Mouse (Mus musculus) intestine, embryonic 14.5 days (tissue): ENCODE measurements around the gene Slc38a3. TPM values are rescaled to one million over a fixed set of nuclear protein-coding genes. Genes with fewer than 3 reads are reported as not detected.

Experiments used
- ATAC-seq: fragments of 200-750 bp; cut with Nextera tagmentation; replicated peaks from 2 replicates; pipeline ENCODE4 v1.8.0; 2017; ENCODE audit warnings: low read depth, moderate number of reproducible peaks, moderate TSS enrichment, moderate library complexity; ENCODE audit not compliant: low FRiP score, low TSS enrichment
- DNase-seq: peaks from one replicate; pipeline ENCODE4 v3.0.0-alpha.2; 2018; ENCODE audit warnings: low spot score
- H3K27ac ChIP-seq: fragments of 300-500 bp; sonication (generic); 2 replicates; pipeline ENCODE4 v1.5.1; 2014; ENCODE audit warnings: low read depth, mild to moderate bottlenecking, control low read depth
- H3K27me3 ChIP-seq: fragments of 300-500 bp; sonication (generic); replicated peaks from 2 replicates; pipeline ENCODE4 v1.6.1; 2014; ENCODE audit warnings: low read length, control low read depth; ENCODE audit not compliant: control insufficient read depth, insufficient read depth
- H3K36me3 ChIP-seq: fragments of 300-500 bp; sonication (generic); 2 replicates; pipeline ENCODE4 v1.6.1; 2014; ENCODE audit warnings: low read length, control low read depth; ENCODE audit not compliant: control insufficient read depth, insufficient read depth
- H3K4me1 ChIP-seq: fragments of 300-500 bp; sonication (generic); replicated peaks from 2 replicates; pipeline ENCODE4 v1.6.1; 2014; ENCODE audit warnings: low read length, control low read depth, mixed read lengths; ENCODE audit not compliant: control insufficient read depth, insufficient read depth
- H3K4me2 ChIP-seq: fragments of 300-500 bp; sonication (generic); 2 replicates; pipeline ENCODE4 v1.6.1; 2014; ENCODE audit warnings: low read length
- H3K4me3 ChIP-seq: fragments of 300-500 bp; sonication (generic); 2 replicates; pipeline ENCODE4 v1.5.1; 2014; ENCODE audit warnings: low read depth, low read length, control low read depth, mixed read lengths
- H3K9ac ChIP-seq: fragments of 300-500 bp; sonication (generic); 2 replicates; pipeline ENCODE4 v1.6.1; 2014; ENCODE audit warnings: mild to moderate bottlenecking, low read length
- H3K9me3 ChIP-seq: fragments of 300-500 bp; sonication (generic); 2 replicates; pipeline ENCODE4 v1.6.1; 2016; ENCODE audit warnings: low read length, control low read depth; ENCODE audit not compliant: control insufficient read depth
- WGBS: fragments of 180-500 bp; shearing (Covaris S2); extraction: QIAGEN DNeasy Blood & Tissue Kit; methylation state at CpG from one replicate; pipeline ENCODE4 v1.1.7; 2014; 5-methylcytosine and 5-hydroxymethylcytosine counted together
- polyA plus RNA-seq: library from polyadenylated mRNA; unstranded; fragments of >200 nt; fragmentation: Nextera tagmentation; extraction: Ambion mirVana; gene quantifications from 2 replicates; pipeline ENCODE4 v1.2.1, GENCODE M21; 2014

The Slc38a3 gene
- polyA plus RNA-seq, 1 experiment from 2014 or later: 9.3 TPM

- Histone ChIP-seq H3K4me3 (no peak overlapping the region), H3K4me2 (no peak overlapping the region), H3K9ac (no peak overlapping the region), H3K27me3 (no peaks in the 10 kb centered on the region), H3K27ac (no peak overlapping the region), H3K36me3 (no peaks in the 10 kb centered on the region), H3K9me3 (no peaks in the 10 kb centered on the region), H3K4me1 (0 out of 2 replicates have a peak, but pooled peaks cover 9% of the 10 kb centered on the region)
- 71% methylated on average over 2 of the region's 2 CpGs for WGBS
- DNase-seq: no peak
- no peak for ATAC-seq
These were observed 15.9 kb downstream of the Slc38a3 start for GRCm38 (mm10) chr9:107653474-107653873.

- WGBS: 32% methylated on average over 12 of the region's 12 CpGs
- H3K9ac ChIP-seq: no peak overlapping the region
These were observed 18.4 kb downstream of the Slc38a3 start for GRCm38 (mm10) chr9:107650708-107651481.

DNA sequence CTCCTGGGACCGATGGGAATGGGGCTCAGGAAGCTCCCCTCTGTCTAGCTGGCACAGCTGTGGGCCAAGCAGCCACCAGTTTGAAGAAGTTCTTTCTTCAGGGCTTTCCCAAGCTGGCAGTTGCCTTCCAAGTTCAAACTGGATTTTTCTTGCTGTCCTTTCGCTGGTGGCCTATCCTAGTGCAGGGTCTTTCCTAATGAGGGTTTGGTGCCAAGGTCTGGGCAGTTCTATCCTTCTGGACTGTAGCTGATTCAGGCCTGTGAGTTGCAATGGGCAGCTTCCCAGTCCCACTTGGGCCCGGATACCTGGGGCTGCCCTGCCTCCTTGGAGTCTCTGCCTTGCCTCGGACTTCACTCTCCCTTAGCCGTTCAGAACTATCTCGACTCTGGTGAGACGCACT is 19.1 kb downstream of the Slc38a3 start:
- H3K27ac ChIP-seq: no peak overlapping the region
- 0 out of 2 replicates have a peak, but pooled peaks cover 6% of the 10 kb centered on the region for H3K4me1 ChIP-seq
- H3K4me3 ChIP-seq: no peak overlapping the region
- ATAC-seq (no peak), DNase-seq (no peak)
- H3K27me3 ChIP-seq: no peaks in the 10 kb centered on the region
- no peak overlapping the region for H3K9ac ChIP-seq
- 64% methylated on average over 7 of the region's 7 CpGs for WGBS
- no peaks in the 10 kb centered on the region for H3K9me3 ChIP-seq
- no peaks in the 10 kb centered on the region for H3K36me3 ChIP-seq
- no peak overlapping the region for H3K4me2 ChIP-seq

More at GRCm38 (mm10) chr9:107650708-107651481, 18.4 kb downstream of the Slc38a3 start:
- H3K27ac ChIP-seq: no peak overlapping the region
- 0 out of 2 replicates have a peak, but pooled peaks cover 6% of the 10 kb centered on the region for H3K4me1 ChIP-seq
- DNase-seq (no peak), ATAC-seq (no peak)
- H3K4me2 ChIP-seq: no peak overlapping the region
- no peaks in the 10 kb centered on the region for H3K9me3 ChIP-seq
- H3K36me3 ChIP-seq: no peaks in the 10 kb centered on the region
- no peak overlapping the region for H3K4me3 ChIP-seq
- no peaks in the 10 kb centered on the region for H3K27me3 ChIP-seq

DNA sequence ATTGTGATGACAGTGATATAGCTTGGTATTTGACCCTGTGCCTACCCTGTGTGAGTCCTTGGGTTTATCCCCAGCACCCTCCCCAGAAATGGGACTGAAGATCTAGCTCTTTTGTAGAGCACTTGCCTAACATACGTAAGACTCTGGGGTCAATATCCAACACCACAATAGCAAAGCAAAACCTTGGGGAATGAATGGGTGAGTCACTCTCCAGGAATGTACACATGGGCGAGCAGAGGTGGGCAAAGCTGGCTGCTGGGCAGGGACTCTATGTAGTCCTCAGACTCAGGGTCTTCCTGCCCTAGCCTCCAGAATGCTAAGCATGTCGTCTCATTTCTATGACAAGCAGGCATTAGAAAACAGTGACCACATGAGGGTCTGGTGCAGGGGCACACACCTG is 20.6 kb downstream of the Slc38a3 start:
- Histone ChIP-seq H3K27ac (no peak overlapping the region), H3K27me3 (no peaks in the 10 kb centered on the region), H3K4me2 (no peak overlapping the region), H3K9me3 (no peaks in the 10 kb centered on the region), H3K36me3 (no peaks in the 10 kb centered on the region), H3K4me1 (peaks cover 10% of the 10 kb centered on the region), H3K4me3 (no peak overlapping the region), H3K9ac (no peak overlapping the region)
- WGBS: 65% methylated on average over 3 of the region's 3 CpGs
- ATAC-seq: no peak
- no peak for DNase-seq

- ATAC-seq: no peak
- H3K4me2 ChIP-seq: no peak overlapping the region
- no peaks in the 10 kb centered on the region for H3K9me3 ChIP-seq
- H3K27ac ChIP-seq: no peak overlapping the region
- no peak overlapping the region for H3K4me3 ChIP-seq
- H3K36me3 ChIP-seq: no peaks in the 10 kb centered on the region
- WGBS: 80% methylated on average over 6 of the region's 6 CpGs
- no peaks in the 10 kb centered on the region for H3K27me3 ChIP-seq
- peaks cover 10% of the 10 kb centered on the region for H3K4me1 ChIP-seq
- H3K9ac ChIP-seq: no peak overlapping the region
- no peak for DNase-seq
These were observed 22.4 kb downstream of the Slc38a3 start for GRCm38 (mm10) chr9:107646975-107647374.

DNA sequence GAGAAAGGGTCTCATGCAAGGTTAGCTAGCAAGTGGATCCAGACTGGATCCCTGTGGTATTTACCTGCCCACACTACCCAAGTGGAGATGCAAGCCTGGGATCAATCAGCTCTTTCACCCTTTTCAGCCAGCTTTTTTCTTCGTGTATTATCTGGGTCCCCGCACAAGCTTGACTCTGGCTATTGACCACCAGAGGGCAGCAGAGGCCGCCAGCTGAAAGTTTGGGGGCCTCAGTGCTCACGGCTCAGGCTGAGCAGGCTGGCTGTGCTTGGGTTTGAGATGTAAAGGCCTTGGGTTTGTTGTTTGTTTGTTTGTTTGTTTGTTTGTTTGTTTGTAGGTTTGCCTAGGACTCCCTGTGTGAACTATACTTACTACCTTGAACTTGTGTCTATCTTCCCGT is 23.8 kb downstream of the Slc38a3 start:
- DNase-seq (peak; percentile 90), ATAC-seq (peak; percentile 62)
- Histone ChIP-seq H3K36me3 (no peaks in the 10 kb centered on the region), H3K27me3 (no peaks in the 10 kb centered on the region), H3K4me1 (peaks cover 8% of the 10 kb centered on the region), H3K4me2 (no peak overlapping the region), H3K9me3 (no peaks in the 10 kb centered on the region), H3K4me3 (no peak overlapping the region), H3K27ac (no peak overlapping the region), H3K9ac (no peak overlapping the region)
- 14% methylated on average over 5 of the region's 5 CpGs for WGBS

DNA sequence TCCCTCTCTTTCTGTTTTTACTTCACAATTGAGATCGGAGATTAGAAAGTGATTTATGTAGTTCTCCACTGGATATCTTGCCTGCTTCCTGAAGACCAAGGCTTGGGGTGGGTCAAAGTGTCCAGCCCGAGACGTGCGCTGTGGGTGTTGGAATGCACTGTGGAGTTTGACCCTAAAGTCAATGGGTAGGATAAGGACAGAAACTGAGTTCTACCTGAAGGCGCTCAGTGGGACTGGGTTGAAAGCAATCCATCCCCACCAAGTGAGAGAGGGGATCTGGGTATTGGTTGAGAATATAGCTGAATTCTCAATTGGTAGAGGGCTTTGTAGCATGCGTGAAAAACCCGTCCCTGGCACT is 24.2 kb downstream of the Slc38a3 start:
- Histone ChIP-seq H3K9ac (peak overlapping the region; percentile 56; the same call in 1 of the 2 replicates), H3K27ac (no peak overlapping the region), H3K36me3 (no peaks in the 10 kb centered on the region), H3K4me3 (no peak overlapping the region), H3K4me2 (peak overlapping the region; percentile 68), H3K4me1 (peaks cover 7% of the 10 kb centered on the region), H3K9me3 (no peaks in the 10 kb centered on the region), H3K27me3 (no peaks in the 10 kb centered on the region)
- WGBS: 45% methylated on average over 7 of the region's 7 CpGs
- DNase-seq (no peak), ATAC-seq (peak; percentile 7; the same call in 1 of the 2 replicates)

- Histone ChIP-seq H3K36me3 (no peaks in the 10 kb centered on the region), H3K4me3 (peak overlapping the region; percentile 40), H3K4me2 (peak overlapping the region; percentile 68), H3K27me3 (no peaks in the 10 kb centered on the region), H3K27ac (no peak overlapping the region), H3K9ac (peak overlapping the region; percentile 56), H3K4me1 (peaks cover 7% of the 10 kb centered on the region), H3K9me3 (no peaks in the 10 kb centered on the region)
- DNase-seq (peak; percentile 96), ATAC-seq (peak; percentile 64)
- 5% methylated on average over 35 of the region's 35 CpGs for WGBS
These were observed 24.7 kb downstream of the Slc38a3 start for GRCm38 (mm10) chr9:107644495-107645152.
